Mouse (Mus musculus) MEL (cell line): ENCODE data around the gene Kcnt1. TPM values are rescaled to one million over a fixed set of nuclear protein-coding genes. Genes with fewer than 3 reads are reported as not detected.

Source experiments
- DNase-seq: peaks from one replicate; pipeline ENCODE4 v3.0.0; 2011; ENCODE audit warnings: low read depth, low spot score
- H3K27ac ChIP-seq: 2 replicates; pipeline ENCODE4 v1.5.1; 2012; ENCODE audit warnings: low read depth, mild to moderate bottlenecking, control low read depth, low read length, moderate library complexity; ENCODE audit not compliant: control insufficient read depth
- H3K27me3 ChIP-seq, 2 experiments: fragments of 150-350 bp in 1 of 2; sonication (generic) in 1 of 2; 2 replicates each; pipeline ENCODE4 v1.6.1; 2012; ENCODE audit warnings: low read length in 2 of 2, mild to moderate bottlenecking in 2 of 2, improper control_type of control experiment in 1 of 2, moderate library complexity in 1 of 2; ENCODE audit not compliant: insufficient read depth in 2 of 2, control insufficient read depth in 1 of 2
- H3K36me3 ChIP-seq, 2 experiments: 2 replicates each; pipeline ENCODE4 v1.6.1; 2012 to 2014; ENCODE audit warnings: low read length in 2 of 2, improper control_type of control experiment in 1 of 2, inconsistent platforms in 1 of 2, mild to moderate bottlenecking in 1 of 2; ENCODE audit not compliant: insufficient read depth in 2 of 2, control insufficient read depth in 1 of 2
- H3K4me1 ChIP-seq, 2 experiments: fragments of 150-350 bp in 1 of 2; sonication (generic) in 1 of 2; 2 replicates each; pipeline ENCODE4 v1.6.1; 2012; ENCODE audit warnings: low read length in 2 of 2, improper control_type of control experiment in 1 of 2, mild to moderate bottlenecking in 1 of 2; ENCODE audit not compliant: insufficient read depth in 2 of 2, control insufficient read depth in 1 of 2
- H3K4me3 ChIP-seq, 2 experiments: fragments of 150-350 bp in 1 of 2; sonication (generic) in 1 of 2; 2 replicates each; pipeline ENCODE4 v1.5.1; 2012; ENCODE audit warnings: low read depth in 2 of 2, low read length in 2 of 2, mild to moderate bottlenecking in 2 of 2, moderate library complexity in 2 of 2, control low read depth in 1 of 2, improper control_type of control experiment in 1 of 2; ENCODE audit not compliant: control insufficient read depth in 1 of 2, insufficient read depth in 1 of 2
- H3K79me2 ChIP-seq: 2 replicates; pipeline ENCODE4 v1.6.1; 2012; ENCODE audit warnings: mild to moderate bottlenecking, low read length, moderate library complexity; ENCODE audit not compliant: control insufficient read depth, poor library complexity, insufficient read depth
- H3K9ac ChIP-seq: 2 replicates; pipeline ENCODE4 v1.6.1; 2012; ENCODE audit warnings: low read depth, mild to moderate bottlenecking, control low read depth, low read length, moderate library complexity; ENCODE audit not compliant: control insufficient read depth, poor library complexity, severe bottlenecking
- H3K9me3 ChIP-seq: fragments of 150-350 bp; sonication (generic); replicated peaks from 2 replicates; pipeline ENCODE4 v1.6.1; 2012; ENCODE audit warnings: mild to moderate bottlenecking, low read length, improper control_type of control experiment, moderate library complexity; ENCODE audit not compliant: insufficient read depth
- CHD1 ChIP-seq: IDR thresholded peaks from 2 replicates; pipeline ENCODE4 v1.6.1; 2012; ENCODE audit warnings: low read depth, mild to moderate bottlenecking, inconsistent platforms, low read length, improper control_type of control experiment
- CHD2 ChIP-seq: IDR thresholded peaks from 2 replicates; pipeline ENCODE4 v1.6.1; 2011; ENCODE audit warnings: low read length, improper control_type of control experiment
- CTCF ChIP-seq, 3 experiments: IDR thresholded peaks in 2 of 3; conservative IDR thresholded peaks in 1 of 3; 2 replicates each; pipeline ENCODE4 v1.5.1; 2011 to 2012; ENCODE audit warnings: low read length in 3 of 3, low read depth in 2 of 3, mild to moderate bottlenecking in 2 of 3, improper control_type of control experiment in 1 of 3, inconsistent platforms in 1 of 3, mixed read lengths in 1 of 3, moderate library complexity in 1 of 3; ENCODE audit not compliant: control insufficient read depth in 1 of 3, insufficient read depth in 1 of 3, poor library complexity in 1 of 3, severe bottlenecking in 1 of 3
- E2F4 ChIP-seq: IDR thresholded peaks from 2 replicates; pipeline ENCODE4 v1.6.1; 2011; ENCODE audit warnings: low read depth, low read length, improper control_type of control experiment, borderline replicate concordance
- ELF1 ChIP-seq: IDR thresholded peaks from 2 replicates; pipeline ENCODE4 v1.6.1; 2014; ENCODE audit warnings: low read depth, mild to moderate bottlenecking, inconsistent platforms, low read length, improper control_type of control experiment, moderate library complexity
- EP300 ChIP-seq, 2 experiments: IDR thresholded peaks; 2 replicates each; pipeline ENCODE4 v1.6.1; 2011; ENCODE audit warnings: improper control_type of control experiment in 2 of 2, low read length in 2 of 2, low read depth in 1 of 2, mild to moderate bottlenecking in 1 of 2
- ETS1 ChIP-seq: IDR thresholded peaks from 2 replicates; pipeline ENCODE4 v1.6.1; 2012; ENCODE audit warnings: low read depth, mild to moderate bottlenecking, inconsistent platforms, low read length, improper control_type of control experiment, moderate library complexity
- GABPA ChIP-seq: IDR thresholded peaks from 2 replicates; pipeline ENCODE4 v1.6.1; 2012; ENCODE audit warnings: low read depth, mild to moderate bottlenecking, inconsistent platforms, low read length, improper control_type of control experiment, moderate library complexity
- GATA1 ChIP-seq: IDR thresholded peaks from 2 replicates; pipeline ENCODE4 v1.6.1; 2011; ENCODE audit warnings: low read depth, low read length, improper control_type of control experiment
- JUND ChIP-seq: IDR thresholded peaks from 2 replicates; pipeline ENCODE4 v1.6.1; 2011; ENCODE audit warnings: low read depth, mild to moderate bottlenecking, improper control_type of control experiment, low read length
- KAT2A ChIP-seq: conservative IDR thresholded peaks from 2 replicates; pipeline ENCODE4 v1.6.1; 2012; ENCODE audit warnings: low read depth, low read length, improper control_type of control experiment, inconsistent platforms
- MAX ChIP-seq: IDR thresholded peaks from 2 replicates; pipeline ENCODE4 v1.6.1; 2011; ENCODE audit warnings: low read length, improper control_type of control experiment
- MYB ChIP-seq: IDR thresholded peaks from 2 replicates; pipeline ENCODE4 v1.6.1; 2011; ENCODE audit warnings: mild to moderate bottlenecking, low read depth, low read length, improper control_type of control experiment
- MYC ChIP-seq: IDR thresholded peaks from 2 replicates; pipeline ENCODE4 v1.6.1; 2011; ENCODE audit warnings: low read depth, mild to moderate bottlenecking, low read length, improper control_type of control experiment, moderate library complexity
- POLR2A ChIP-seq, 2 experiments: IDR thresholded peaks; 2 replicates each; pipeline ENCODE4 v1.6.1; 2011 to 2012; ENCODE audit warnings: low read length in 2 of 2, mild to moderate bottlenecking in 2 of 2, control low read depth in 1 of 2, improper control_type of control experiment in 1 of 2, low read depth in 1 of 2, moderate library complexity in 1 of 2; ENCODE audit not compliant: control insufficient read depth in 1 of 2, insufficient read depth in 1 of 2, poor library complexity in 1 of 2
- POLR2AphosphoS2 ChIP-seq: IDR thresholded peaks from 2 replicates; pipeline ENCODE4 v1.6.1; 2011; ENCODE audit warnings: low read length, improper control_type of control experiment
- POLR2AphosphoS5 ChIP-seq: IDR thresholded peaks from 2 replicates; pipeline ENCODE4 v1.6.1; 2012; ENCODE audit warnings: low read depth, borderline replicate concordance, mild to moderate bottlenecking, inconsistent platforms, low read length, moderate library complexity, mixed read lengths
- RAD21 ChIP-seq: IDR thresholded peaks from 2 replicates; pipeline ENCODE4 v1.6.1; 2011; ENCODE audit warnings: mild to moderate bottlenecking, low read depth, low read length, improper control_type of control experiment
- SIN3A ChIP-seq: IDR thresholded peaks from 2 replicates; pipeline ENCODE4 v1.6.1; 2012; ENCODE audit warnings: low read length, improper control_type of control experiment, inconsistent platforms
- SMC3 ChIP-seq: IDR thresholded peaks from 2 replicates; pipeline ENCODE4 v1.6.1; 2011; ENCODE audit warnings: low read depth, low read length, improper control_type of control experiment
- TAL1 ChIP-seq: IDR thresholded peaks from 2 replicates; pipeline ENCODE4 v1.6.1; 2012; ENCODE audit warnings: mild to moderate bottlenecking, inconsistent platforms, low read length, moderate library complexity, mixed read lengths
- TBP ChIP-seq: IDR thresholded peaks from 2 replicates; pipeline ENCODE4 v1.8.0; 2011; ENCODE audit warnings: low read depth, low read length, improper control_type of control experiment
- UBTF ChIP-seq: IDR thresholded peaks from 2 replicates; pipeline ENCODE4 v1.6.1; 2012; ENCODE audit warnings: low read depth, mild to moderate bottlenecking, inconsistent platforms, low read length, improper control_type of control experiment, moderate library complexity, borderline replicate concordance; ENCODE audit not compliant: insufficient read depth
- USF1 ChIP-seq: IDR thresholded peaks from 2 replicates; pipeline ENCODE4 v1.6.1; 2014; ENCODE audit warnings: low read depth, mild to moderate bottlenecking, inconsistent platforms, low read length, improper control_type of control experiment, moderate library complexity
- USF2 ChIP-seq, 2 experiments: IDR thresholded peaks; 2 replicates each; pipeline ENCODE4 v1.6.1; 2011 to 2012; ENCODE audit warnings: improper control_type of control experiment in 2 of 2, low read length in 2 of 2, borderline replicate concordance in 1 of 2, inconsistent platforms in 1 of 2, low read depth in 1 of 2, mild to moderate bottlenecking in 1 of 2; ENCODE audit not compliant: insufficient read depth in 1 of 2
- ZKSCAN1 ChIP-seq: IDR thresholded peaks from 2 replicates; pipeline ENCODE4 v1.6.1; 2012; ENCODE audit warnings: low read depth, mild to moderate bottlenecking, inconsistent platforms, low read length, improper control_type of control experiment, moderate library complexity
- ZNF384 ChIP-seq: IDR thresholded peaks from 2 replicates; pipeline ENCODE4 v1.6.1; 2012; ENCODE audit warnings: low read depth, mild to moderate bottlenecking, inconsistent platforms, low read length, improper control_type of control experiment
- polyA plus RNA-seq, 2 experiments: library from polyadenylated mRNA; stranded (reverse) in 1 of 2; unstranded in 1 of 2; fragments of >175 nt in 1 of 2; fragments of >200 nt in 1 of 2; gene quantifications; 2 replicates each; pipeline versions ENCODE4 v1.2.1 to v1.2.4; 2012; ENCODE audit warnings: low replicate concordance in 2 of 2, low read depth in 1 of 2; ENCODE audit not compliant: insufficient read length in 2 of 2, insufficient read depth in 1 of 2, missing spikeins in 1 of 2
- total RNA-seq: library from RNA; depleted of rRNA; stranded (reverse); fragments of 300-350 nt; gene quantifications from 2 replicates; pipeline ENCODE4 v1.2.3, GENCODE M21; 2012

The Kcnt1 gene
- total and polyA plus RNA-seq, 3 experiments: not detected

- TF ChIP-seq GABPA (no peak), POLR2AphosphoS2 (no peak), GATA1 (no peak), ZNF384 (no peak), TAL1 (no peak), KAT2A (no peak), CTCF (IDR thresholded peaks at IDR 0.05 in 2 of 3, conservative IDR thresholded peaks at IDR 0.05 in 1 of 3; ENCODE audit: control insufficient read depth in 1 of 3, insufficient read depth in 1 of 3, low read depth in 2 of 3, low read length in 3 of 3, poor library complexity in 1 of 3, severe bottlenecking in 1 of 3) (no peak), MAX (no peak), ZKSCAN1 (no peak), EP300 (IDR thresholded peaks at IDR 0.05; ENCODE audit: low read depth in 1 of 2, low read length in 2 of 2) (no peak), TBP (no peak), MYB (no peak), SMC3 (no peak), POLR2AphosphoS5 (no peak), CHD1 (no peak), SIN3A (no peak), USF2 (IDR thresholded peaks at IDR 0.05; ENCODE audit: borderline replicate concordance in 1 of 2, insufficient read depth in 1 of 2, low read depth in 1 of 2, low read length in 2 of 2) (no peak), JUND (no peak), POLR2A (IDR thresholded peaks at IDR 0.05; ENCODE audit: control insufficient read depth in 1 of 2, insufficient read depth in 1 of 2, low read depth in 1 of 2, low read length in 2 of 2, poor library complexity in 1 of 2) (no peak), USF1 (no peak)
- H3K4me3 ChIP-seq: no peak overlapping the region
- no peaks in the 10 kb centered on the region for H3K79me2 ChIP-seq
- H3K27ac ChIP-seq: no peak overlapping the region
- no peaks in the 10 kb centered on the region for H3K4me1 ChIP-seq
- no peak overlapping the region for H3K9ac ChIP-seq
- H3K36me3 ChIP-seq: no peaks in the 10 kb centered on the region
- H3K27me3 ChIP-seq: no peaks in the 10 kb centered on the region
- no peaks in the 10 kb centered on the region for H3K9me3 ChIP-seq
- DNase-seq: no peak
These were observed 3.1 kb downstream of the Kcnt1 start for GRCm38 (mm10) chr2:25866656-25867055.

- H3K4me1 ChIP-seq: no peaks in the 10 kb centered on the region
- H3K4me3 ChIP-seq: no peak overlapping the region
- TF ChIP-seq USF1 (no peak), GABPA (no peak), ELF1 (no peak), ZKSCAN1 (no peak), POLR2AphosphoS5 (no peak), E2F4 (no peak), SIN3A (no peak), ZNF384 (no peak), TBP (no peak), POLR2A (IDR thresholded peaks at IDR 0.05; ENCODE audit: control insufficient read depth in 1 of 2, insufficient read depth in 1 of 2, low read depth in 1 of 2, low read length in 2 of 2, poor library complexity in 1 of 2) (no peak), MYC (no peak), MYB (no peak), ETS1 (no peak), CHD2 (no peak), USF2 (IDR thresholded peaks at IDR 0.05; ENCODE audit: borderline replicate concordance in 1 of 2, insufficient read depth in 1 of 2, low read depth in 1 of 2, low read length in 2 of 2) (no peak), UBTF (no peak), RAD21 (no peak)
- TF ChIP-seq, all 39 proteins: peak for 0
- Histone ChIP-seq H3K36me3 (no peaks in the 10 kb centered on the region), H3K9me3 (no peaks in the 10 kb centered on the region), H3K9ac (no peak overlapping the region), H3K79me2 (no peaks in the 10 kb centered on the region), H3K27ac (no peak overlapping the region), H3K27me3 (peaks cover 0 to 2% of the 10 kb centered on the region in 2 experiments; a peak in 1 of 4 replicates)
- no peak for DNase-seq
These were observed 13.8 kb downstream of the Kcnt1 start for GRCm38 (mm10) chr2:25877250-25877735.
